Mouse (Mus musculus) T-helper 2 cell (primary cell): ENCODE measurements around the gene Mettl26.

Source experiments
- in situ Hi-C: fragments of 300-600 bp; cut with MboI, MseI; formaldehyde crosslinking; loops from one replicate; pipeline ENCODE4 v1.15.1; 2025; ENCODE audit warnings: high pct_unique_total_duplicates

The Mettl26 gene

GRCm38 (mm10) chr17:25874721-25875170, at the start of gene Mettl26:
Gene Mettl26, plus strand, starts transcription at chr17:25875074.
- in situ Hi-C loops: loop anchor here (5.0 to 25.0 kb wide), 2 partner anchors 42 to 1412 kb away; partner anchors contain the start of genes Bricd5, E4f1, Pgp and Stub1

- in situ Hi-C loops: loop anchor here (25.0 kb wide), 1 partner anchor 2012 kb away; the partner anchor contains the start of gene Snrpc
Measured at GRCm38 (mm10) chr17:25825311-25825710, 49.6 kb upstream of the Mettl26 start.

- in situ Hi-C loops: loop anchor here (25.0 kb wide), 1 partner anchor 2011 kb away; the partner anchor contains the start of gene Snrpc
Measured at GRCm38 (mm10) chr17:25825984-25826570, 48.8 kb upstream of the Mettl26 start.

DNA sequence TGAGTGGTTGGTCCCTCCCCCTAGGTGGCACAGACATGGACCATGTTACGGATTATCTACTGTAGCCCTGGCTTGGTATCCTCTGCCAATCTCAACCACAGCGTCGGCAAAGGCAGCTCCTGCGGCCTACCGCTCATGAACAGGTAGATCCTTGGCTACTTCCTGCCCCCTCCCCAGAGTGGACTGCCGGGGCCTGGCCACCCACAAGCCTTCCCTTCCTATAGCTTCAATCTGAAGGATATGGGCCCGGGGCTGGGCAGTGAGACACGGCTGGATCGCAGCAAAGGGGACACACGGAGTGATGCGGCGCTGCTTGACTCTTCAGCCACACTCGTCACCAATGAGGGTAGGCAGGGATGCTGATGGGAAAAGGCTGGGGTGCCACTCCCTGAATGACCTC, 47.9 kb upstream of the Mettl26 start:
- in situ Hi-C loops: loop anchor here (25.0 kb wide), 1 partner anchor 2010 kb away; the partner anchor contains the start of gene Snrpc

DNA sequence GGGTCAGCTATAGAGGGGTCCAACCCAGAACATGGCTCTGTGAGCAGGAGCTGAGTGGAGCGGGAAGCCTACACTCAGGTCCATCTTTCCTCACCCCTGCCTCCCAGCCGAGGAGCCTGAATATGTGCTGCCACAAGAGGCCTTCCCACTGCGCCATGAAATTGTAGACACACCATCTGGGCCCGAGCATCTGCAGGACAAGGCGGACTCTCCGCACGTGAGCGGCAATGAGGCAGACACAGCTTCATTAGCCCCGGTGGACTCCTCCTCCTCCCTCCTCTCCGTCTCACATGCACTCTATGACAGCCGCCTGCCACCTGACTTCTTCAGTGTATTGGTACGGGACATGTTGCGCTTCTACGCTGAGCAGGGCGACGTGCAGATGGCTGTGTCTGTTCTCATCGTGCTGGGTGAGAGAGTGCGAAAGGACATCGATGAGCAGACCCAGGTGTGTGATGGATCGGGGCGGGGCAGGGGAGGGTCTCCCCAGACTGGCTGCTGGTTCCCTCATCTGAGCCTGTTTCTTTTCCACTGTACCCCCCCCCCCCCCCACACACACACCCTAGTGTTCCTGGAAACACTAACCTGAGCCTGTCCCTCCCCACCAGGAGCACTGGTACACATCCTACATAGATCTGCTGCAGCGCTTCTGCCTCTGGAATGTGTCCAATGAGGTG, 47.2 kb upstream of the Mettl26 start:
- in situ Hi-C loops: loop anchor here (25.0 kb wide), 1 partner anchor 2010 kb away; the partner anchor contains the start of gene Snrpc

- in situ Hi-C loops: loop anchor here (25.0 kb wide), 1 partner anchor 2009 kb away; the partner anchor contains the start of gene Snrpc
Measured at GRCm38 (mm10) chr17:25828223-25828594, 46.7 kb upstream of the Mettl26 start.

DNA sequence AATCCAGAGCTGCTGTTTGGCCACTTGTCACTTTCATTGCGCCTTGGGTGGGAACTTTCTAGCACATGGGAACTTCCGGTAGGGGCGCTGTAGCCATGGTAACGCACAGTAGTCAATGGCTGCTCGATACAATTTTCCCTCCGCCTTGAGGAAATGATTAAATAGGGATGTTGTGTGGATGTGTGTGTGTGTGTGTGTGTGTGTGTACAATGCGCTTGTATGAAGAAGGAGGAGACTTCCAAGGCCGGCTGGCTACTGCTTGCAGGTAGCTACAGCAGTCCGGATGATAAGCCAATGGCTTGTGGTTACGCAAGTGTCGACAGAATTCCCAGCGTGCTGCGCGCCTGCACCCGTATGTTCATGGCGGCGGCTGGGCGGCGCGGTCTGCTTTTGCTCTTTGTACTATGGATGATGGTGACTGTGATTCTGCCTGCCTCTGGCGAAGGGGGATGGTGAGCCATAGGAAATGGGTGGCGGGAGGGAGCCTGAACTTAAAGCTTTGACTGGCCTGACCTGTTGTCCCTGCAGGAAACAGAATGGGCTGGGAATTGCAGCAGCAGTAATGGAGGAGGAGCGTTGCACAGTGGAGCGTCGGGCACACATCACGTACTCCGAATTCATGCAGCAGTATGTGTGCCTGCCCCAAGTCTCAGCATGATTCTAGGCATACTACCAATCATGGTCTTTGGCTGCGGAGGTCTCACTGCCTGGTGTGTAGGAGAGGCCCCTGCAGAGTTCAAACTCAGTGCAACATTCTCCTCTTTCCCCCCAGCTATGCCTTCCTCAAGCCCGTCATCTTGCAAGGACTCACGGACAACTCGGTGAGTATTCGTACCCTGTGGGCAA, 45.9 kb upstream of the Mettl26 start, which contains the start of gene Jmjd8:
TSS of gene Jmjd8 (plus strand) at position 156 of the 846 bp plus-strand sequence.
- in situ Hi-C loops: loop anchor here (25.0 kb wide), 1 partner anchor 2008 kb away; the partner anchor contains the start of gene Snrpc

DNA sequence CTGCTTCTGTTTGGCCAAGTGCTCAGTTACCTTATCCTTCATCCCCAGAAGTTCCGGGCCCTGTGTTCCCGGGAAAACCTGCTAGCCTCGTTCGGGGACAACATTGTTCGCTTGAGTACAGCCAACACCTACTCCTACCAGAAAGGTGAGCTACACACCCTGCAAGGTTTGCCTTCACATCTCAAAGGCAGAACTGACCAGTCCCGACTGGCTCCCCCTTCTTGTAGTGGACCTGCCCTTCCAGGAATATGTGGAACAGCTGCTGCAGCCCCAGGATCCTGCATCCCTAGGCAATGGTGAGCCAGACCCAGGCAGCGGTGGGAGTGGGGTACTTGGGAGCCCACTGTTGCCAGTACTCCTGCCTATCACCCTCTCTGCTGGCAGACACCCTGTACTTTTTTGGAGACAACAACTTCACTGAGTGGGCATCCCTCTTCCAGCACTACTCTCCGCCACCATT, 45.3 kb upstream of the Mettl26 start:
- in situ Hi-C loops: loop anchor here (5.0 to 25.0 kb wide), 3 partner anchors 43 to 2008 kb away; partner anchors contain the start of gene Snrpc

DNA sequence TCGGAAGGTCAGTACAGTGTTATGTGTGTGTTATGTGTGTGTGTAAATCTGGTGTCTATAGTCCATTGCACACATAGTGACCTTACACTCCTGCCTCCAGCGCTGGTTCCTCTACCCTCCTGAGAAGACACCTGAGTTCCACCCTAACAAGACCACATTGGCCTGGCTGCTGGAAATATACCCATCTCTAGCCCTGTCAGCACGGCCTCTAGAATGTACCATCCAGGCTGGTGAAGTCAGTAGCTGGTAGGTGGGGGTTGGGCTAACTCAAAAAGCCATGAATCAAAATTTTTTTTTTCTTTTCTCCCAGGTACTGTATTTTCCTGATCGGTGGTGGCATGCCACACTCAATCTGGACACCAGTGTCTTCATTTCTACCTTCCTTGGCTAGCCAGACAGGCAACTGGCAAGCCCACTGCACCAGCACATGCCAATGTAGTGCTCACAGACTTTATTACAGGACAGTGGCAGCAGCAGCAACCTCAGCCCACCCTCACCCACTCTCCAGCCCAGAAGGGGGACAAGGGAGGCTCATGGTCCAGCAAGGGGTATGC, 44.6 kb upstream of the Mettl26 start:
- in situ Hi-C loops: loop anchor here (5.0 to 25.0 kb wide), 3 partner anchors 42 to 2007 kb away; partner anchors contain the start of gene Snrpc

- in situ Hi-C loops: loop anchor here (5.0 to 25.0 kb wide), 3 partner anchors 41 to 2006 kb away; partner anchors contain the start of gene Snrpc
Measured at GRCm38 (mm10) chr17:25830806-25831431, 44.0 kb upstream of the Mettl26 start.

- in situ Hi-C loops: loop anchor here (5.0 to 25.0 kb wide), 3 partner anchors 41 to 2006 kb away; partner anchors contain the start of gene Snrpc
Measured at GRCm38 (mm10) chr17:25831451-25832281, 43.2 kb upstream of the Mettl26 start.

DNA sequence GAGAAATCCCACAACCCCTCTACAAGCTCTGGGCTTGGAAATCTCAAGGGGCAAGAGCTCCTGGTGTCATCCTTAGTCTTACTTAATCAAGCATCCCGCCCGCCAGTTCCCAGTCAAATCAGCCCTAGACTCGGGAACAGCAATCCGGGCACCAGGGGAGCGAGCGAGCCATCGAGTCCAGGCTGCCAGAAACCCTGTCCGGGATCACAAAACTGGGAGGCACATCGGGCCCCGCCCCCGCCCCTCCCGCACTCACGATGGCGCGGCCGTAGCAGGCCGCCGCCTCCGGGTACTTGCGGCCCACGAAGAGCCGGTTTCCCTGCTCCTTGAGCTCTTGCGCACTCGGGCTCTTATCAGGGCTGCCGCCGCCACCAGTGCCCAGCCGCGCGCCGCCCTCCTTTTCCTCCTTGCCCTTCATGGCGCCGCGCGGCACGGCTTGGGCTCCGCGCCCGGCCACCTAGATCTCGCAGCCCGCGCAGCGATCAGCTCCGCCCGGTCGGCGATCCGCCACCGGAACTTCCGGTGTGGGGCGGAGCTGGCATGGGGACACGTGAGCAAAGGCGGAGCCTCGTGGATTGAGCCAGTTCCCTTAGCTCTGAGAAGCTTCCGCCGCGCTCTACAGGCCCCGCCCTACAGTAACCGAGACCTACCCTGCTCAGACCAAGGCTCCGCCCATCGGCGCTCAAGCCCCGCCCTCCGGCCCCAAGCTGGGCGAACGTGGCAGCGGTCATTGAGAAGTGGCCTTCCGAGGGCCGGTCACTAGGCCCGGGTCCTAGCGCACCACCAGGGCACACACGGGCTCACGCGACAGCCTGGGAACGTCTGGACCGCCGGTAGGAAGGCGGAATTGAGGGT, 42.2 kb upstream of the Mettl26 start:
- in situ Hi-C loops: loop anchor here (5.0 to 25.0 kb wide), 3 partner anchors 40 to 2005 kb away; partner anchors contain the start of gene Snrpc

DNA sequence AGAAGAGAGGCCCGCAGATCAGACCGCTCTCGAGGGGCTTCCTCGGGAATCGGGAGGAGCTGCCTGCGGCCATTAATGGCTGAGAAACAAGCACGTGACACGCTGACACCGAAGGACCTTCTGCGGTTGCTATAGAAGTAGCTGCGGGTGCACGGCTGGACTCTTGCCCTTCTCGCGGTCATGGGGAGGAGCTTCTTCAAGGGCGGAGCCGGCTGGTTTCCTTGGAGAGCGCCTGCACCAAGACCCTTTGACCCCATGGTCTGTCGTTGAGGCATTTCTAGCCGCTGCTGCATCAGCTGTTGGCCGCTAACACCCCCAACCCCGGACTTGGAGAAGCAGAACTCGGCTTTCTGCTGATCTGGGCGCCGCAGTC, 41.6 kb upstream of the Mettl26 start, which contains the start of gene Stub1:
TSS of gene Stub1 (minus strand) at position 114 of the 373 bp plus-strand sequence.
- in situ Hi-C loops: loop anchor here (5.0 to 25.0 kb wide), 3 partner anchors 39 to 2004 kb away; partner anchors contain the start of gene Snrpc

GRCm38 (mm10) chr17:25833961-25834594, 40.8 kb upstream of the Mettl26 start:
- in situ Hi-C loops: loop anchor here (5.0 to 25.0 kb wide), 3 partner anchors 38 to 2003 kb away; partner anchors contain the start of gene Snrpc

GRCm38 (mm10) chr17:25834595-25835222, 40.2 kb upstream of the Mettl26 start:
- in situ Hi-C loops: loop anchor here (5.0 to 25.0 kb wide), 3 partner anchors 38 to 2003 kb away; partner anchors contain the start of gene Snrpc

- in situ Hi-C loops: loop anchor here (10.0 to 25.0 kb wide), 2 partner anchors 1830 to 2002 kb away; partner anchors contain the start of gene Snrpc
Measured at GRCm38 (mm10) chr17:25835301-25835700, 39.6 kb upstream of the Mettl26 start.

DNA sequence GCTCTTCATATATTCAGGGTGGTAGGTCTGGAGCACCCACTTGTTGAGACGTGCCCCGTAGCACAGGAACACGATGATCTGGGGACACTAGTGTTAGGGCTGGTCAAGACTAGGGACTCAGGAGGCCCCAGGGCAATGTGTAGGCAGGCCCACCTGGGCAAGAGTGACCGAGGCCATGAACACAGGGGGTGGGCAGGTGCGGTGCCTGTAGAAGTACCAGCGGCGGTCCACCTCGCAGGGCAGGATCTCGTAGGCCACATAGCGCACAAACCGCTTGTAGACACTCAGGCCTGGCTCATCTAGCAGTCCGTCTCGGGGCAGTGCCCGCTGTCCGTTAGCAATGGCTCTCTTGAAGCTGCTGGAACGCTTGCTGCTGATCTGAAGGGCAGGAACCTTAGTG, 39.1 kb upstream of the Mettl26 start:
- in situ Hi-C loops: loop anchor here (10.0 to 25.0 kb wide), 2 partner anchors 1831 to 2001 kb away; partner anchors contain the start of gene Snrpc
